Mouse (Mus musculus) gastrocnemius, postnatal 14 days (tissue): ENCODE measurements at regions not wholly inside any gene's neighbourhood (a gene's known extent, or its start where the extent isn't known, plus 50 kb on each side); places are given as distances from the start of the nearest gene placed in this dataset.

Experiments
- DNase-seq: peaks from one replicate; pipeline ENCODE4 v3.0.0; 2021; ENCODE audit warnings: mixed read lengths
- intact Hi-C: fragments of 180-260 bp; cut with DNase I; formaldehyde crosslinking; loops from one replicate; pipeline ENCODE4 v1.15.1; 2025; ENCODE audit warnings: low total_unique reads

GRCm38 (mm10) chr7:124455659-124456058, 473.0 kb downstream of the Hs3st4 start:
- intact Hi-C loops: no loop called here
- DNase-seq: no peak

DNA sequence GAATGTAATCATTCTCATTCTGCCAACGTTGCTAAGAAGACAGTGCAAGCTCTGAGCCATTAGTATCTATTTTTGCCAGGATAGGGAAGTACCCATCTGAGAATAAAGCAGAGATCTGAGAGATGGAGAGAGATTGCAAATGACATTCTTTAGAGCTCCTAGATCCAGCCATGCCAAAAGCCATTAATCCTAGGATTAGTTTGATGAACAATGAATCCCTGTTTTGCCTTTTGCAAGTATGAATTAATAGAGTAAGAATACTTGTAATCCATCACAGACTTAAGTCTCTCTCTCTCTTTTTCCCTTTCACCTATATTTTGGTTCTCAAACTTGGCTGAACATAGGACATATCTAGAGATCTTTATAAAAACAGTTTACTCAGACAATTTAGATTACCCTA, 504.7 kb downstream of the Hs3st4 start:
- DNase-seq: no peak
- intact Hi-C loops: no loop called here

GRCm38 (mm10) chr7:124491109-124491793, 508.6 kb downstream of the Hs3st4 start:
- intact Hi-C loops: no loop called here
- DNase-seq: no peak

GRCm38 (mm10) chr7:124491851-124492390, 509.3 kb downstream of the Hs3st4 start:
- intact Hi-C loops: no loop called here

DNA sequence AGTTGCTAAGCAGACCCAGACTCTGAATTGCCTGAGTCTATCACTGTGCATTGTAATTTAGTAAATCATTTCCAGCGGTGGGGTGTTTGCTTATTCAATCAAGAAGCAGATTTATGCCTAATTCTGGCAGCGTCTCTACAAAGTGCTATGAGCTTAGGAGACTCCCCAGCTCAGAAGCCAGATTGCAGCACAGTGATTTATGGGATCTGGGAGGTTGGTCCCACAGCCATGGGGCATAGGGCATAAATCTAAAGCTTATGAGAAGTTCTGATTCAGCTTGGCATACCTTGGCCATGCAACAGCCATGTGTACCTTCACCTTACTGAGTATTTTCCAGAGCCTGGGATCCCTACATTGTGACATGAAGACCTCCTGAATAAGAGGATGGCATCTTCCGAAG, 518.0 kb downstream of the Hs3st4 start:
- intact Hi-C loops: no loop called here
- no peak for DNase-seq

More at GRCm38 (mm10) chr7:124491851-124492390, 509.3 kb downstream of the Hs3st4 start:
- no peak for DNase-seq

DNA sequence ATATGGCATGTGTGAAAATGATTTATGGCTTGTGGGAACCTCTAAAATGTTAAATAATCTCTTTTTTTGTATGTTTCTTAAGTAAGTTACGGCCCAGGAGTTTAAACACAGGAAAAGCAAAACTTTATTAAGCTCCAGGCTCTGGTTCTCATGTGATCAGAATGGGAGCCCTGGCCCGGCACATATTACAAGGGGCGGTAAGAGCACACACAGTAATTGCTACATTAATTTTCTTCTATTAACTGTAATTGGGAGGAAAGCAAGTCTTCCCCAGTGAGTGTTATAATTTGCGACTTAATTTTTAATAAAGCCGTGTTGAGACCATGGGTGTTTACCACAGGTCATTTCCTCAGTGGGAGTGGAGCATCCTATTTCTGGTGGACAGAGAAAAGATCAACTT, 520.1 kb downstream of the Hs3st4 start:
- intact Hi-C loops: no loop called here
- no peak for DNase-seq

GRCm38 (mm10) chr7:124549038-124549437, 566.4 kb downstream of the Hs3st4 start:
- intact Hi-C loops: no loop called here
- DNase-seq: no peak

DNA sequence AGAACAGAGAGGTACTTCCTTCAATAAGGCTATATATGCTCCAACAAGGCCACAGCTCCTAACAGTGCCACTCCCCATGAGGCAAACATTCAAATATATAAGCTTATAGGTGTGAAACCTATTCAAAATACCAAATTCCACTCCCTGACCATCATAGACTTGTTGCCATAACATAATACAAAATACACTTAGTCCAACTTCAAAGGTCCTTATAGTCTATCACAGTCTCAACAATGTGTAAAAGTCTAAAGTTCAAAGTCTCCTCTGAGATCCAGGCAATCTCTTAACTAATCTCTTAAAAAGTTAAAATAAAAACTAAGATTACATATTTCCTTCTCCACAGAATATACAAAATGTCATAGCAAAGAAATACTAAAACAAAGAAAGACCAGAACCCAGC, 574.5 kb downstream of the Hs3st4 start:
- intact Hi-C loops: no loop called here
- no peak for DNase-seq

DNA sequence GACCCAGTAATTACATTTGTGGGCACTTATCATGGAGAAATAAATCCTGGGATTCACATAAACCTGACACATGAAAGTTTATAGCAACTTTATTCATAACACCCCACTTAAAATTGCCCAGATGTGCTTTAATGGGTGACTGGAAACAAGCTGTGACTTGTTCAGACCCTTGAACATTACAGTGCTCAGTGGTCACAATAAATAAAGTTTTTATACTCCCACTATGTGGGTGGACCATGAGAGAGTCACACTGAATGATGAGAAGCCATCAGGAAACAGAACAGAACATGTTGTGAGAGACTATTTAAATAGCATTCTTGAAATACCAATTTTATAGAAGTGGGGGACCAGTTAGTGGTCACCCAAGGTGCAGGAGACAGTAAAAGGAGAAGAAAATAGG, 588.1 kb downstream of the Hs3st4 start:
- no peak for DNase-seq
- intact Hi-C loops: no loop called here

GRCm38 (mm10) chr7:124573666-124574065, 591.0 kb downstream of the Hs3st4 start:
- no peak for DNase-seq
- intact Hi-C loops: no loop called here

- intact Hi-C loops: no loop called here
Observed at GRCm38 (mm10) chr7:124581342-124581741, 598.7 kb downstream of the Hs3st4 start.

DNA sequence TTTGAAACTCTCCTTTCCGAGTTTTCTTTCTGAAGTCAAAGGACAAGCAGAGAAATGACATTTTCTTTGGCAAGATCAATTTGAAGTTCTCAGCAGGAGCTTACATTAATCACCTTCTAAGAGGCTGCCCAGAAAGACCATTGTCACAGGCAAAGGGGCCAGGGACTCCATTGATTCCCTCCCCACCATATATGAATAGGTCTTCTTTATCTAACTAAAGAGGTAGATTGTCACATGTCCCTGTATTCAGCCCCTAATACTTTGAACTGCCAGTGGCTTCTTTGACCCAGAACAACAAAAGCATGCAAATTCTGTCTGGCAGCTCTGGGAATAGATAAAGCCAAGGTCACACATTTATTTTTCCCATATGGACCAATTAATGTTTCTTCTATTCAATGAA, 602.6 kb downstream of the Hs3st4 start:
- intact Hi-C loops: no loop called here
- no peak for DNase-seq

More at GRCm38 (mm10) chr7:124581342-124581741, 598.7 kb downstream of the Hs3st4 start:
- DNase-seq: no peak

- no peak for DNase-seq
- intact Hi-C loops: no loop called here
Observed at GRCm38 (mm10) chr7:124591369-124591768, 608.7 kb downstream of the Hs3st4 start.

GRCm38 (mm10) chr7:124593462-124593861, 610.8 kb downstream of the Hs3st4 start:
- DNase-seq: no peak
- intact Hi-C loops: no loop called here

DNA sequence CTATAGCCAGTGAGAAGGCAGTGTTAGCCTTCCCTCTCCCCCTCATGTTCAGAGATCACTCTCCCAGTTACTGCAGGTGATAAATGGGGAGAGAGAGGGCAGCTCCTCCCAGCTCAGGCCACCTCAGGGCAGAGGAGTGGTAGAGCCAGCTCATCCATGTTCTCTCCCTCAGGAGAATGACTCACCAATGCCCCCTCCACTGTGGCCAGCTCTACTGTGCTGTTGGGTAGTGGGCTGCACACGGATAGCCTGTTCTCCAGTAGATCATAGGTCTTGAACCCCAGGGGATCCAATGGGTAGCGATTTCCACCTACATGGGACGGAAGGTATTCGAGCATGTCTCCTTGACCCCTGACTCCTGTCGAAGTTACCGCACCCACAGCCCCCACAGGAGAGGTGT, 618.1 kb downstream of the Hs3st4 start:
- intact Hi-C loops: no loop called here
- no peak for DNase-seq

GRCm38 (mm10) chr7:124604581-124604980, 621.9 kb downstream of the Hs3st4 start:
- intact Hi-C loops: no loop called here
- no peak for DNase-seq

- DNase-seq: no peak
- intact Hi-C loops: no loop called here
Observed at GRCm38 (mm10) chr7:124605978-124606377, 623.3 kb downstream of the Hs3st4 start.

DNA sequence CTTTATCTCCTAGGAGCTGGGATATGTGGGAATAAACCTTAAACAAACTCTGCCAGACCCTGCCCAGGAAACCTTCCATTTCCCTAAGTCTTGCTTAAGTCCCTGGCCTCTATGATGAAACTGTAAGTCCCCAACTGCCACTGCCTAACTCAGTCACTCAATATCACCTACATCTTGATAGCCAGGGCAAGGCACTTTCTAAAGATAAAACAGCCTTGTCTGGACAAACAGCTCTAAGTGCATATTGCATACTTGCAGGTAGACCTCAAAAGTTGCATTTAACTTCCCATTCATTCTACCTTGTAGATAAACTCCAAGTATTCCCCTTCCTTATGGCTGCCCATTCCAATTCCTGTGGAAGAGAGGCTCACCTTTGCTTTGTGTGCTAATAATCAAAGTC, 624.4 kb downstream of the Hs3st4 start:
- intact Hi-C loops: no loop called here
- DNase-seq: no peak

DNA sequence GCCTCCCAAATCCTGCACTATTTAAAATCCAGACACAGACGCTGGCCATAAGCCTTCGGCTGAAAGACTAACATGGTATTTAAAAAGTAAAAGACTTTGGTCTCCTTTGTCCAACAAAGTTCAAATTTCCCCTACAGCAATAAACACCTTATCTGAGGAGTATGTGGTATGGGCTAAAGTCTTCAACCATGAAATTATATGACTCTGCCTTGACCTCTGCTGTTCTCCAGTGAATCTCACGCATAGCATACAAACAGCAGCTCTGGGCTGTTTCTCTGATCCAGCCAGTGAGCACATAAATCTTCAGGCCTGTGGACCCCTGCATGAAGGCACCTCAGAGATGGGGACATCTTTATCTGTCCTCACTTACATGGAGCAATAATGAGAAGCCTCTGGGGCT, 627.8 kb downstream of the Hs3st4 start:
- intact Hi-C loops: no loop called here
- DNase-seq: no peak

GRCm38 (mm10) chr7:124647131-124647530, 664.5 kb downstream of the Hs3st4 start:
- intact Hi-C loops: no loop called here
- no peak for DNase-seq

DNA sequence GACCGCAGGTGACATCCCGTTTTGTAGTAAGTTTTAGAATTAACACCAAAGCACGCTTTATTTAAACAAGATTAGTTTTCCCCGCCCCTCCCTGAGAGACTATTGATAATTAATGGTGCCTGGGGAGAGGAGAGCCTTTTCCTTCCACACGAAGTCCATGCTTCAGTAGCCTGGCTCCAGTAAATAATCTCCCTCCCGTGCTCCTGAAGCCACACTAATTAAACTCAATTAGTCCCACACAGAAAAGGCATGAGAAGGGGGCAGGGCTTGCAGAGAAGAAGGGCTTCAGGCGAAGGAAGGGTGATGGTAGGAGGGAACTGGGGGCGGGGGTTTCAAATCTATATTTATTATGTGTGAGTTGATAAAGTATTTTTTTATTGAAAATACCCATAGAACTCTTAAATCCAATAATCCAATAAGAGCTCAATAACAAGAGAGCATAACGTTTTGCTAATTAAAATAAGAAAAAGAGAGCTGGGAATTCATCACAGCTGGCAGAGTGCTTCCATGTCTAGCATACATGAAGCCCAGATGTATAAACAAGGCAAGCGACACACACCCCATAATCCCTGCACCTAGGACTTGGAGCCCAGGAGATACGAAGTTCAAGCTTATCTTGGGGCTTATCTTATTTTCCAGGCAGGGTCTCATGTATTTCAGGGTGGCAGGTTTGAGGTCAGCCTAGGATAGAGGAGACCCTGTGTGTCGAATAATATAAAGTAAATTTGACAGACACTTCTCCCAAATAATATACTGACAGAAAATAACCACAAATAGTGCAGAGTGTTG, 684.7 kb downstream of the Hs3st4 start:
- intact Hi-C loops: no loop called here
- no peak for DNase-seq
